Mouse (Mus musculus) CD4-positive naive resting alpha-beta T cell, adult 57 days (primary cell): ENCODE data around the gene Map3k10. TPM values are rescaled to one million over a fixed set of nuclear protein-coding genes. Genes with fewer than 3 reads are reported as not detected.

Experiments used
- total RNA-seq: library from RNA; stranded (reverse); gene quantifications from one replicate; pipeline ENCODE4 v1.2.4, GENCODE M21; 2023

Gene Map3k10
- 16.1 TPM for total RNA-seq

GRCm38 (mm10) chr7:27674522-27675221, at the start of gene Map3k10:
Gene Map3k10 (minus strand): TSS chr7:27674598.

DNA sequence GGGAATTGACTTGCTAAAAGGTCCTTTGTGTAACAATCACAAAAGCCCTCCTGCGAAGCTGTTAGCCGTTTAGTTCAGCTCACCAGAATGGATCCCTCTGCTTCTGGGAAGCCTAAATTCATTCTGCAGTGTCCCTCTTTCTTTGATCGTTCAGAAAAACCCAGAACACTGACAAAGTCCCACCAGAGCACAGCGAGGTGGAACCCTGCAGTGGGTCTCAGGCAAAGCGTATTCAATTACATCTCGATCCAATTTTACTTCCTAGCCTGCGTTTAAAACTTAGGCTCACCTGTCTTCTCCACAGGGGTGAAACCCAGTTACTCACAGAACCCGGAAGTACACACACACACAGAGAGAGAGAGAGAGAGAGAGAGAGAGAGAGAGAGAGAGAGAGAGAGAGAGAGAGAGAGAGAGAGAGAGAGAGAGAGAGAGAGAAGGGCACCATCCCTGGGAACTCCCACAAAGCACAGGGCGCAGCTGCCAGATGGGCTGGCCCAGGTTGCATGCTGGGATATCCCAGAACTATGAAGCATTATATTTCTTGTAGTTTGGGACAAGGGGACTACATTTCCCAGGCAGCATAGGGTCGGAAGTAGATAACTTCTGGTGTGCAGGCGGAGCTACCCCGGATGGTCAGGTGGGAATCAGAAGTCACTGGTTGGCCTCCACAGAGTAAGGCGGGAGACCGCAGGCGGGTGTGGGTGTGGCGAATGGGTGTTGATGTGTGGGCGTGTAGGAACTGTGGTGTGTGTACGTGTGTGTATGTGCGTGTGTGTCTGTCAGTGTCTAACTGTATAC, 14.6 kb upstream of the Map3k10 start, which contains the start of gene Zfp607b:
TSS of gene Zfp607b (plus strand) at position 526 of the 798 bp plus-strand sequence.

DNA sequence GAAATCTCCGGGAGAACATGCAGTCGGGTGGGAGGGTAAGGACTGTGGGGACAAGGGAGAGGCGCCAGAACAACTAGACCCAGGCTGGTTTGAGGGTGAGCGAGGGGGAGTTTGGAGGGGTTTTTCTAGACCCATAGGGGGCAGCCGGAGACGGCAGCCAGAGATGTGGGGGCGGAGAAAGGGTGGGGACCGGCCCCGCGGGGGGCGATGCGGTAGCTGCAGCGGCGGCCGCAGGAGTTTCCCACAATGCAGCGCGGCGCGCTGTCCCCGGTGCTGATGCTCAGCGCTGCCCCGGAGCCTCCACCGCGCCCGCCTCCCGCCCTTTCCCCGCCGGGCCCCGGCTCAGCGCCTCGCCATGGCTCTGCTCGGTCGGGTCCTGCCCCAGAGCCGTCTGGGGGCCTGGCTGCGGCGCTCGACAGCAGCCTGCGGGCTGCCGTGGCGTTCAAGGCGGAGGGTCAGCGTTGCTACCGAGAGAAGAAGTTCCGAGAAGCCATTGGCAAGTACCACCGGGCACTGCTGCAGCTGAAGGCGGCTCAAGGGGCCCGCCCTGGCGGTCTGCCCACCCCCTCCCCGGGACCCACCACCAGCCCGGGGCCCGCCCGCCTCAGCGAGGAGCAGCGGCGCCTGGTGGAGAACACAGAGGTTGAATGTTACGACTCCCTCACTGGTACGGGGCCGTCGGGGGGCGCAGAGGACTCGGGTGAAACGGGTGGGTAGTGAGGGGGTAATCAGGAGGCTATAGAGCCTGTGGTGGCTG, 20.5 kb downstream of the Map3k10 start, which contains the start of gene Ttc9b:
TSS of gene Ttc9b (plus strand) at position 235 of the 757 bp plus-strand sequence.

Other genes with a start within 250 kb of the Map3k10 start
- gene Sptbn4, start 226.9 kb downstream of the Map3k10 start, total RNA-seq, result not detected
- gene Blvrb, start 226.6 kb downstream of the Map3k10 start, total RNA-seq, result 14.0 TPM
- 12.6 TPM for gene Sertad3, start 200.8 kb downstream of the Map3k10 start, total RNA-seq
- 53.7 TPM for gene Sertad1, start 187.7 kb downstream of the Map3k10 start, total RNA-seq
- gene Prx, start 175.3 kb downstream of the Map3k10 start, total RNA-seq, result 1.9 TPM
- 0.24 TPM for gene Hipk4, start 151.3 kb downstream of the Map3k10 start, total RNA-seq
- 126 TPM for gene Pld3, start 121.4 kb downstream of the Map3k10 start, total RNA-seq
- gene 2310022A10Rik, start 121.4 kb downstream of the Map3k10 start, total RNA-seq, result 21.8 TPM
- 137 TPM for gene Akt2, start 83.0 kb downstream of the Map3k10 start, total RNA-seq
- not detected for gene Ttc9b, start 20.7 kb downstream of the Map3k10 start, total RNA-seq
- 0.80 TPM for gene Zfp607b, start 14.7 kb upstream of the Map3k10 start, total RNA-seq
- 12.4 TPM for gene Zfp60, start 56.8 kb upstream of the Map3k10 start, total RNA-seq
- 9.8 TPM for gene Zfp626, start 132.6 kb upstream of the Map3k10 start, total RNA-seq
- 4.1 TPM for gene Zfp59, start 164.0 kb upstream of the Map3k10 start, total RNA-seq
- 17.9 TPM for gene Zfp607a, start 182.9 kb upstream of the Map3k10 start, total RNA-seq